Mouse (Mus musculus) CH12.LX (cell line): ENCODE results near the gene Slc32a1. TPM values are rescaled to one million over a fixed set of nuclear protein-coding genes. Genes with fewer than 3 reads are reported as not detected.

Experiments
- DNase-seq: peaks from one replicate; pipeline ENCODE4 v3.0.0-alpha.2; 2013; ENCODE audit errors: extremely low read depth
- H3K27ac ChIP-seq: 2 replicates; pipeline ENCODE4 v1.5.1; 2012; ENCODE audit warnings: low read depth, mild to moderate bottlenecking, control low read depth, moderate library complexity; ENCODE audit not compliant: insufficient read depth
- H3K27me3 ChIP-seq: replicated peaks from 2 replicates; pipeline ENCODE3; 2012; ENCODE audit warnings: inconsistent platforms
- H3K36me3 ChIP-seq, 2 experiments: replicated peaks in 1 of 2; 2 replicates each; pipeline versions ENCODE3 to v1.6.1; 2012; ENCODE audit warnings: inconsistent platforms in 1 of 2, low read length in 1 of 2, mild to moderate bottlenecking in 1 of 2, mixed read lengths in 1 of 2, moderate library complexity in 1 of 2; ENCODE audit not compliant: control insufficient read depth in 1 of 2, insufficient read depth in 1 of 2
- H3K4me1 ChIP-seq, 2 experiments: 2 replicates each; pipeline ENCODE4 v1.6.1; 2012; ENCODE audit warnings: inconsistent platforms in 1 of 2, moderate library complexity in 1 of 2; ENCODE audit not compliant: insufficient read depth in 2 of 2, control insufficient read depth in 1 of 2
- H3K4me2 ChIP-seq: 2 replicates; pipeline ENCODE4 v1.6.1; 2012; ENCODE audit warnings: low read depth, mild to moderate bottlenecking, control low read depth; ENCODE audit not compliant: poor library complexity, insufficient read depth, severe bottlenecking
- H3K4me3 ChIP-seq, 3 experiments: fragments of 150-350 bp in 1 of 3; sonication (generic) in 1 of 3; replicated peaks in 1 of 3; 2 replicates each; pipeline versions ENCODE3 to v1.5.1; 2011 to 2012; ENCODE audit warnings: low read depth in 2 of 3, low read length in 2 of 3, mild to moderate bottlenecking in 2 of 3, moderate library complexity in 2 of 3, control low read depth in 1 of 3, improper control_type of control experiment in 1 of 3, inconsistent platforms in 1 of 3, mixed read lengths in 1 of 3; ENCODE audit not compliant: poor library complexity in 1 of 3
- H3K79me2 ChIP-seq: replicated peaks from 2 replicates; pipeline ENCODE4 v1.6.1; 2012; ENCODE audit warnings: mild to moderate bottlenecking, moderate library complexity; ENCODE audit not compliant: control insufficient read depth, poor library complexity, insufficient read depth, severe bottlenecking; ENCODE audit errors: extremely low read depth
- H3K9ac ChIP-seq: 2 replicates; pipeline ENCODE4 v1.6.1; 2012; ENCODE audit warnings: low read depth, mild to moderate bottlenecking, control low read depth, moderate library complexity; ENCODE audit not compliant: insufficient read depth
- H3K9me3 ChIP-seq: replicated peaks from 2 replicates; pipeline ENCODE3; 2012; ENCODE audit warnings: low read length, inconsistent platforms, mixed read lengths
- CHD1 ChIP-seq: IDR thresholded peaks from 2 replicates; pipeline ENCODE4 v1.6.1; 2012; ENCODE audit warnings: low read depth, low read length, improper control_type of control experiment, inconsistent platforms
- E2F4 ChIP-seq: IDR thresholded peaks from 2 replicates; pipeline ENCODE4 v1.6.1; 2011; ENCODE audit warnings: low read depth, low read length, improper control_type of control experiment; ENCODE audit not compliant: insufficient replicate concordance
- ELF1 ChIP-seq: IDR thresholded peaks from 2 replicates; pipeline ENCODE4 v1.6.1; 2014; ENCODE audit warnings: low read depth, mild to moderate bottlenecking, inconsistent platforms, low read length, improper control_type of control experiment
- EP300 ChIP-seq: IDR thresholded peaks from 2 replicates; pipeline ENCODE4 v1.6.1; 2011; ENCODE audit warnings: low read length, improper control_type of control experiment
- HCFC1 ChIP-seq: IDR thresholded peaks from 2 replicates; pipeline ENCODE4 v1.6.1; 2012; ENCODE audit warnings: low read depth, mild to moderate bottlenecking, inconsistent platforms, low read length, improper control_type of control experiment
- IRF4 ChIP-seq: IDR thresholded peaks from 2 replicates; pipeline ENCODE4 v1.6.1; 2014; ENCODE audit warnings: low read depth, mild to moderate bottlenecking, inconsistent platforms, low read length, improper control_type of control experiment
- JUN ChIP-seq: IDR thresholded peaks from 2 replicates; pipeline ENCODE4 v1.6.1; 2011; ENCODE audit warnings: low read depth, mild to moderate bottlenecking, low read length, improper control_type of control experiment, moderate library complexity; ENCODE audit not compliant: insufficient read depth
- MAFK ChIP-seq: IDR thresholded peaks from 2 replicates; pipeline ENCODE4 v1.6.1; 2011; ENCODE audit warnings: low read length, improper control_type of control experiment; ENCODE audit not compliant: insufficient replicate concordance
- MAZ ChIP-seq: IDR thresholded peaks from 2 replicates; pipeline ENCODE4 v1.6.1; 2012; ENCODE audit warnings: low read depth, mild to moderate bottlenecking, inconsistent platforms, low read length, improper control_type of control experiment, moderate library complexity
- MYC ChIP-seq: IDR thresholded peaks from 2 replicates; pipeline ENCODE4 v1.6.1; 2011; ENCODE audit warnings: low read depth, mild to moderate bottlenecking, improper control_type of control experiment, low read length
- NELFE ChIP-seq: IDR thresholded peaks from 2 replicates; pipeline ENCODE4 v1.6.1; 2011; ENCODE audit warnings: low read depth, low read length, improper control_type of control experiment
- POLR2A ChIP-seq: IDR thresholded peaks from 2 replicates; pipeline ENCODE4 v1.6.1; 2011; ENCODE audit warnings: low read depth, mild to moderate bottlenecking, improper control_type of control experiment, low read length
- RAD21 ChIP-seq: IDR thresholded peaks from 2 replicates; pipeline ENCODE4 v1.6.1; 2011; ENCODE audit warnings: low read depth, mild to moderate bottlenecking, low read length, improper control_type of control experiment, moderate library complexity
- TBP ChIP-seq: conservative IDR thresholded peaks from 2 replicates; pipeline ENCODE4 v1.6.1; 2011; ENCODE audit warnings: low read depth, low read length, improper control_type of control experiment
- TCF12 ChIP-seq: IDR thresholded peaks from 2 replicates; pipeline ENCODE4 v1.6.1; 2014; ENCODE audit warnings: low read depth, mild to moderate bottlenecking, inconsistent platforms, low read length, improper control_type of control experiment
- UBTF ChIP-seq: IDR thresholded peaks from 2 replicates; pipeline ENCODE4 v1.6.1; 2012; ENCODE audit warnings: low read depth, mild to moderate bottlenecking, inconsistent platforms, low read length, improper control_type of control experiment, moderate library complexity
- USF1 ChIP-seq: IDR thresholded peaks from 2 replicates; pipeline ENCODE4 v1.6.1; 2014; ENCODE audit warnings: low read depth, mild to moderate bottlenecking, inconsistent platforms, low read length, improper control_type of control experiment
- ZC3H11A ChIP-seq: IDR thresholded peaks from 2 replicates; pipeline ENCODE4 v1.6.1; 2012; ENCODE audit warnings: low read depth, mild to moderate bottlenecking, inconsistent platforms, low read length, improper control_type of control experiment
- ZMIZ1 ChIP-seq: IDR thresholded peaks from 2 replicates; pipeline ENCODE4 v1.6.1; 2012; ENCODE audit warnings: low read depth, mild to moderate bottlenecking, inconsistent platforms, low read length, improper control_type of control experiment
- ZNF384 ChIP-seq: IDR thresholded peaks from 2 replicates; pipeline ENCODE4 v1.6.1; 2012; ENCODE audit warnings: low read depth, low read length, improper control_type of control experiment, inconsistent platforms
- dilution Hi-C: fragments of 300-500 bp; cut with MboI; formaldehyde crosslinking; loops from 2 replicates; pipeline ENCODE4 v1.14.3; 2020; ENCODE audit warnings: low sequenced_read_pairs; ENCODE audit not compliant: extremely low pct_unique_long_range_greater_than_20kb, extremely low pct_ligation_motif_present
- in situ Hi-C: fragments of 300-500 bp; cut with MboI; formaldehyde crosslinking; loops from 3 replicates; pipeline ENCODE4 v1.14.3; 2019; ENCODE audit warnings: low sequenced_read_pairs, low pct_ligation_motif_present, low pct_unique_long_range_greater_than_20kb, mixed read lengths
- polyA plus RNA-seq: library from polyadenylated mRNA; unstranded; fragments of >175 nt; gene quantifications from 2 replicates; pipeline ENCODE4 v1.2.1, GENCODE M21; 2012; ENCODE audit warnings: low read depth; ENCODE audit not compliant: insufficient read length
- total RNA-seq, 2 experiments: library from RNA; depleted of rRNA; stranded (reverse); fragments of 300-350 nt in 1 of 2; fragments of >200 nt in 1 of 2; gene quantifications; 2 replicates each; pipeline ENCODE4 v1.2.3; 2012 to 2014

The Slc32a1 gene
- total and polyA plus RNA-seq, 3 experiments, result not detected

- no peak for DNase-seq
- Histone ChIP-seq H3K4me3 (no peak overlapping the region), H3K9ac (no peak overlapping the region)
- TF ChIP-seq MAFK (no peak), HCFC1 (no peak)
- TF ChIP-seq, all 38 proteins: peak for 0
- H3K9me3 ChIP-seq, result peaks cover 13% of the 10 kb centered on the region
- in situ Hi-C loops (no loop called here), dilution Hi-C loops (no loop called here)
- H3K27ac ChIP-seq, result no peak overlapping the region
- H3K36me3 ChIP-seq, result no peaks in the 10 kb centered on the region
- no peak overlapping the region for H3K4me2 ChIP-seq
- no peaks in the 10 kb centered on the region for H3K4me1 ChIP-seq
- no peaks in the 10 kb centered on the region for H3K79me2 ChIP-seq
- H3K27me3 ChIP-seq, result peaks cover 36% of the 10 kb centered on the region
These were observed 3.9 kb downstream of the Slc32a1 start for GRCm38 (mm10) chr2:158614418-158614955.

- Histone ChIP-seq H3K4me2 (no peak overlapping the region), H3K27ac (no peak overlapping the region), H3K9me3 (peaks cover 11% of the 10 kb centered on the region), H3K4me3 (no peak overlapping the region), H3K79me2 (no peaks in the 10 kb centered on the region), H3K27me3 (peaks cover 35% of the 10 kb centered on the region), H3K36me3 (no peaks in the 10 kb centered on the region), H3K4me1 (no peaks in the 10 kb centered on the region), H3K9ac (no peak overlapping the region)
- in situ Hi-C loops (no loop called here), dilution Hi-C loops (no loop called here)
- no peak for DNase-seq
- TF ChIP-seq E2F4 (no peak), EP300 (no peak), MAFK (no peak), RAD21 (no peak), UBTF (no peak), USF1 (no peak), ZMIZ1 (no peak), POLR2A (no peak), ELF1 (no peak), TBP (no peak), JUN (no peak), ZC3H11A (no peak), TCF12 (no peak), ZNF384 (no peak), CHD1 (no peak), IRF4 (no peak), MAZ (no peak), NELFE (no peak), MYC (no peak)
These were observed 4.7 kb downstream of the Slc32a1 start for GRCm38 (mm10) chr2:158615161-158615680.
